Mouse (Mus musculus): ENCODE results near the gene Pigyl. TPM values are rescaled to one million over a fixed set of nuclear protein-coding genes. Genes with fewer than 3 reads are reported as not detected.

The Pigyl gene
- polyA plus RNA-seq, 1 experiment, result 21.5 TPM

DNA sequence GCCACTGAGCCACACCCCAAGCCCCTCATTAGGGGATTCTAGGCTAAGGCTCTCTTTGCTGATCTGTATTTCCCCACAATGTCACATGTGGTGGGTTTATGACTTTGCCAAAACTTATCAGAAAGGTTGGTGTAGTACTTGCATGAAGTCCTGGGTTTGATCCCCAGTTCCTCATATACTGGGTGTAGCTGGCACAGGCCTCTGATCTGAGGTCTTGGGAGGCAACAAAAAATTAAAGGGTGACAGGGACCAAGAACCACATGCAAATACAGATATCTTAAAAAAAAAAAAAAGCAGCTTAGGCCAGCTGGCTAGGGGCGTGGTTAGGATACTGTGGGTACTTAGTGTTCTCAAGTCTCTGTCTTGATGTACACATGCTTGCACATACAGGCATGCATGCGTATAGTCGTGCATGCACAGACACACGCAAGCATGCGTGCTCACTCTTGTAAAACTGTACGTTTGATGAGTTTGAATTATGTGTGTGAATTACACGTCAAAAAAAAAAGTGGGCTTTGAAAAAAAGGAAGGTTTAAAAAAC lies 33.5 kb upstream of the Pigyl start:
- no peak overlapping the region for H3K27ac ChIP-seq (ENCODE audit: insufficient read depth, low read length)
- TF ChIP-seq POLR2A (IDR thresholded peaks at IDR 0.05; ENCODE audit: low read depth, low read length) (no peak), CTCF (IDR thresholded peaks at IDR 0.05; ENCODE audit: borderline replicate concordance, insufficient read depth, low read length) (no peak)
- no peaks in the 10 kb centered on the region for H3K4me1 ChIP-seq (ENCODE audit: control insufficient read depth, insufficient read depth, low read length)
- H3K4me3 ChIP-seq (ENCODE audit: insufficient read depth, low read length), result no peak overlapping the region

DNA sequence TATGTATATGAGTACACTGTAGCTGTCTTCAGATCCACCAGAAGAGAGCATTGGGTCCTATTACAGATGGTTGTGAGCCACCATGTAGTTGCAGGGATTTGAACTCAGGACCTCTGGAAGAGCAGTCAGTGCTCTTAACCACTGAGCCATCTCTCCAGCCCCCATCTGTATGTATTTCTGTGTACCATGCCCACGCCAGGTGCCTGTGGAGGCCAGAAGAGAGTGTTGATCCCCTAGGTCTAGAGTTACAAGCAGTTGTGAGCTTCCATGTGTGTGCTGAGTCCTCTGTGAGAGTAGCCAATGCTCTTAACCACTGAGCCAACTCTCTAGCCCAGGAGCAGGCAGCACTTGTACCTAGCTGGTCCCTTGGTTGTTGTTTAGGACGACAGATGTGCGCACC lies 32.5 kb upstream of the Pigyl start:
- no peak overlapping the region for H3K27ac ChIP-seq (ENCODE audit: insufficient read depth, low read length)
- TF ChIP-seq POLR2A (IDR thresholded peaks at IDR 0.05; ENCODE audit: low read depth, low read length), result no peak
- TF ChIP-seq CTCF (IDR thresholded peaks at IDR 0.05; ENCODE audit: borderline replicate concordance, insufficient read depth, low read length), result no peak
- H3K4me3 ChIP-seq (ENCODE audit: insufficient read depth, low read length), result no peak overlapping the region
- H3K4me1 ChIP-seq (ENCODE audit: control insufficient read depth, insufficient read depth, low read length), result no peaks in the 10 kb centered on the region

DNA sequence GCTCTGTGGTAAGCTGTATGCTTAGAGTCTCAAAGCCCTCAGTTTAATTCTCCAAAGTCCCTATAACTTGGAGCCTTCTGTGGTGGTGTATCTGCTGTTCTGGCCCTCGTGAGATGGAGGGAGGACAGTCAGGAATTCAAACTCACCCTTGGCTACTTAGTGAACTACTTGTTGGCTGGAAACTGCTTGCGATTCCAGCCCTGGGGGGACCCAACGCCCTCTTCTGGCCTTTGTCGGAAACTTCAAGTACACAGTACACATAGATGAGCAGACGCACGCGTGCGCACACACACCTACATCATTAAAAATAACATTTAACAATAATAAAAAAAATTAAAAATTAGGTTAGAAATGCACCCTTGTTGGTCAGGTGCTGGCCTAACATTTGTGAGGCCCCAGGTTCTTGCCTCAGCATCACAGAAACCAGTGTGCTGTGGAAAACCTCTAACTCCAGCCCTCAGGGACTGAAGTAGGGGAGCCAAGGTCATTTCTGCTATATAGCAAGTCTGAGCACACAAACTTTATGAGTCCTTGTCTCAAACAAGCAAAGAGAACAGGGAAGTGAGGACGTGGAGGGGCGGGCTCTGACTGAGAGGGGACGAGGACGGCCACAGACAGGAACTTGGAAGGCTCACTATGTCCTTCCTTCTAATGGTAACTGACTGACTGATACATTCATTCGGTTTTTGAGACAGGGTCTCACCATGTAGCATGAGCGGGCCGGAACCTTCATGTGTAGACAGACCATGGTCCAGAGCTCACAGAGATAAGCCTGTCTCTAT lies 31.2 kb upstream of the Pigyl start:
- no peaks in the 10 kb centered on the region for H3K4me1 ChIP-seq (ENCODE audit: control insufficient read depth, insufficient read depth, low read length)
- no peak overlapping the region for H3K27ac ChIP-seq (ENCODE audit: insufficient read depth, low read length)
- TF ChIP-seq POLR2A (IDR thresholded peaks at IDR 0.05; ENCODE audit: low read depth, low read length) (no peak), CTCF (IDR thresholded peaks at IDR 0.05; ENCODE audit: borderline replicate concordance, insufficient read depth, low read length) (no peak)
- H3K4me3 ChIP-seq (ENCODE audit: insufficient read depth, low read length), result no peak overlapping the region

DNA sequence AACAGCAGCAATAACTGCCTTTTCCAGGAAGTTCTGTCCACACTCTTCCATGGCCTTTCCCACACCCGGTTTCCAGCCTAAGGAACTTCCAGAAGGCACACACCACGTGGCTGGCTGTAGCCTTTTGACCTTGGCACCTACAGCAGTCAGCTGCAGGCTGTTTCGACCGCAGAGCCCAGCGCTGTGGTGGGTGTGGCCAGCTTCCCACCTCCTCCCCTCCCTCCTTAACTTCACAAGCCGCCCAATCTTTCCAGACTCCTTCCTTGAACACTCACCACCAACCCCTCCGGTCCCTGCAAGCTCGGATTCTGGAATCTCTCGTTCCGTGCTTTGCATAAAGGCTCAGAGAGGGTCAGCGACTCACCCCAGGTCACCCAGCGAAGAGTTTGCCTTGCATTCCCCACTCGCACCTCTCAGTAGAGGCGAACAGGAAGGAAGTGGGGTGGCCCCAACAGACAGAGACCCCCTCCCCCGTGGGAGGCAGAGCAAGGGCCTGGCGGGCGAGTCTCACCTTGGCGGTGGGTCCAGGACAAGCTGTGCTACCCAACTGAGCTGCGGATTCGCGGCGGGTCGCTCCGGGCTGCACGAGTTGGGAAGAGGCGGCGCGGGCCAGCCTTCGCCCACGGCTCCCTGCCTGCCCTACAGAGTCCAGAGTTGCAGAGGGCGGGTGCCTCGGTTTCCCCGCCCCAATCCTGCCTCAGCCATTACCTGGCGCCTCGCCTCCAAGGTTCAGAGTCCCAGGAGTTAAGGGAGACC lies 25.2 kb upstream of the Pigyl start:
- Histone ChIP-seq H3K4me1 (ENCODE audit: control insufficient read depth, insufficient read depth, low read length) (no peaks in the 10 kb centered on the region), H3K27ac (ENCODE audit: insufficient read depth, low read length) (no peak overlapping the region), H3K4me3 (ENCODE audit: insufficient read depth, low read length) (no peak overlapping the region)
- TF ChIP-seq CTCF (IDR thresholded peaks at IDR 0.05; ENCODE audit: borderline replicate concordance, insufficient read depth, low read length), result no peak
- no peak for TF ChIP-seq POLR2A (IDR thresholded peaks at IDR 0.05; ENCODE audit: low read depth, low read length)

DNA sequence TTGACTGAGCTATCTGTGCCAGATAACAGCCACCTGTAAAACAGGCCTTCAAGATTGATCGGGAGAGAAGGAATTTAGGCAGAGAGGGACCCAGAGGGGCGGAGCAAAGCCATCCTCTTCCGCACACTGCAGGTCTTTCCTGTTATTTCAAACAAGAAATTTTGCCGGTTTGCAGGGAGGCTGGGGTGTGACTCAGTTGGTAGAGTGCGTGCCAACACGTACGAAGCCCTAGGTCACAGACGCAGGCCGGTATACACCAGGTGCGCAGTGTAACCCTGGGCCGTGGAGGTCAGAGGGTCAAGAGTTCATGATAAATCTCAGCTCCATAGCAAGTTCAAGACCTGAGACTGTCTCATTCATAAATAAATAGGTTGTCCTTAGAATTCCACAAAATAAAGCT lies 24.4 kb upstream of the Pigyl start:
- Histone ChIP-seq H3K4me1 (ENCODE audit: control insufficient read depth, insufficient read depth, low read length) (no peaks in the 10 kb centered on the region), H3K4me3 (ENCODE audit: insufficient read depth, low read length) (no peak overlapping the region), H3K27ac (ENCODE audit: insufficient read depth, low read length) (no peak overlapping the region)
- TF ChIP-seq CTCF (IDR thresholded peaks at IDR 0.05; ENCODE audit: borderline replicate concordance, insufficient read depth, low read length) (no peak), POLR2A (IDR thresholded peaks at IDR 0.05; ENCODE audit: low read depth, low read length) (no peak)

DNA sequence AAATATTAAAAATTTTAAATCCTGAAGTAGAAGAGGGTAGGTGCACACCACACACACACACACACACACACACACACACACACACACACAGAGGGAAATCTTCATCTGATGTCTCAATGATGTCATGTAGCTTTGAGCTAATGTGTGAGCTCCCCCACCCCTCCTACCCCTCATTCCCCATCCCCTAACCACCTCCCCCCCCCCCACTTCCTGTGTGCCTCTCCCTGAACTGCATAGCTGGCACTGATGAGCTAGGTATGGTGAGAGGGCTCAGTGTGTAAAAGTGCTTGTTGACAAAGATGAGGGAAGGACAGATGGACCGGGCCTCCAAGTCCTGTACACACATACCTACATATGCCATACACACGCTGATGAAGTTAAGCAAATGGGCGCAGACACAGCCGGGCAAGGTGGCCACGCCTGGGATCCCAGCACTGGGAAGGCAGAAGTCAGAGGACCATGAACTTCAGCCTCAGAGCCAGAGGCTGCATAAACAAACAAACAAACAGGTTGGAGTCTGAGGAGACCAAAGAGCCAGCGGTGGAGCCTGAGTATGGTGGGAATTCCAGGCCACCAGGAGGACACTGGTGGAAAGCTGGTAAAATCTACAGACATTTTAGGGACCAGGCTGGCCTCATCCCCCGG lies 22.3 kb upstream of the Pigyl start:
- H3K27ac ChIP-seq (ENCODE audit: insufficient read depth, low read length), result no peak overlapping the region
- TF ChIP-seq POLR2A (IDR thresholded peaks at IDR 0.05; ENCODE audit: low read depth, low read length) (no peak), CTCF (IDR thresholded peaks at IDR 0.05; ENCODE audit: borderline replicate concordance, insufficient read depth, low read length) (no peak)
- H3K4me1 ChIP-seq (ENCODE audit: control insufficient read depth, insufficient read depth, low read length), result no peaks in the 10 kb centered on the region
- H3K4me3 ChIP-seq (ENCODE audit: insufficient read depth, low read length), result no peak overlapping the region

DNA sequence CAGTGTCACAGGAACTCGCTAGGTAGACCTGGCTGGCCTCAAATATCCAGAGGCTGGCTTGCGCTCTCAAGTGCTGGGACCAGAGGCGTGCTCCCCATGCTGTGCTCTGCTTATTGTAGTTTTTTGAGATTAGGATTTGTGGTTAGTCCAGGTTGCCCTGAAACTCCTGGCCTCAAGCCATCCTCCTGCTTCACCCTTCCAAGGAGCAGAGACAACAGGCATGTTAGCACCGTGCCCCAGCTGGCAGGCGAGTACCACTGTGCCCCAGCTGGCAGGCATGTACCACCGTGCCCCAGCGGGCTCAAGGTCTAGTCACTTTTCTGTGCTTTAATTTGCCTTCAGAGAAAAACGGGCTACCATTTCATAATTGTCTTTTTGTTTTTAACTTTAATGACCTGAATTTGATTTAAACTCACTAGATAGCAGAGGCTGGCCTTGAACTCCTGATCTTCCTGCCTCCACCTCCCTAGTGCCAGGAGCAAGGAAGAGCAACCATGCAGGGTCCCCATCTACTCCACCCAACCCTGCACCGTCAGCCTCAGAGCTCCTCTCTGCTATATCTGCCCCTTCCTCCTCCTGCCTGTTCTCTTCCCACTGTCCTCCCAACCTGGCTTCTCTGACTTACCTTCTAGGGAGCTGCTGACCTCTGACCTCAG lies 21.5 kb upstream of the Pigyl start:
- no peaks in the 10 kb centered on the region for H3K4me1 ChIP-seq (ENCODE audit: control insufficient read depth, insufficient read depth, low read length)
- no peak overlapping the region for H3K4me3 ChIP-seq (ENCODE audit: insufficient read depth, low read length)
- TF ChIP-seq CTCF (IDR thresholded peaks at IDR 0.05; ENCODE audit: borderline replicate concordance, insufficient read depth, low read length) (no peak), POLR2A (IDR thresholded peaks at IDR 0.05; ENCODE audit: low read depth, low read length) (no peak)
- H3K27ac ChIP-seq (ENCODE audit: insufficient read depth, low read length), result no peak overlapping the region

DNA sequence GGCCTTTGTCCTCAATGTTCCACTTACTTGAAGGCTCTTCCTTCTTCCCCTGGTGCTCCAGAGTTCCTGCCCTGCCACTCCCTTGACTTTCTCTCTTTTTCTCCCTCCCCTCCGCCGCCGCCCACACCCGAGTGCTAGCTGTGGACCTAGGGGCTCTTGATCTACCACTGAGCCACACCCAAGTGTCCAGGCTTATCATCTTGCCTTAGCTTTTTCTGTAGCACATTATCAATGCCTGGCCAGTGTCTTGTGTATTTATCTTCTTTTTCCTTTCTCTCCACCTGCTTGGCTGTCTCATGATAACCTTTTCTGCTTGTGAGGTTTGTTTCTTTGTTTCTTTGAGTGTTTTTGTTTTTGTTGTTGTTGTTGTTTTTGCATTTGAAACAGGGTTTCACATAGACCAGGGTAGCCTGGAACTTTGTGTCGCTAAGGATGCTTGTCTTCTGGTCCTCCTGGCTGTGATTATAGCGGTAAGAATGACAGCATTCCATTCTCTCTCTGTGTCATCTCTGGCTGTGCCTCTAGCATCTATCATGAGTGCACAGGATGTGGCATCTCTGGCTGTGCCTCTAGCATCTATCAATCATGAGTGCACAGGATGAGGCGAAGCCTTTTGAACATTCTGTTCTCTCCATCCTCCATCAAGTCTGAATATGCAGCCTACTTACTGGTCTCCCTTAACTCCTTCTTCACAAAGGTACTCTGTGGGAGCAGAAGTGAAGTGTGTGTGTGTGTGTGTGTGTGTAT lies 20.8 kb upstream of the Pigyl start, which contains the start of gene Acp5:
Acp5 (minus strand) TSS at position 68 of the 747 bp plus-strand sequence.
- no peak within 1 kb of the TSS for H3K27ac ChIP-seq (ENCODE audit: insufficient read depth, low read length)
- H3K4me1 ChIP-seq (ENCODE audit: control insufficient read depth, insufficient read depth, low read length), result no peaks in the 10 kb centered on the region
- no peak within 1 kb of the TSS for H3K4me3 ChIP-seq (ENCODE audit: insufficient read depth, low read length)
- no peak for TF ChIP-seq POLR2A (IDR thresholded peaks at IDR 0.05; ENCODE audit: low read depth, low read length)
